Mouse (Mus musculus): ENCODE results near the gene Ccnq. TPM values are rescaled to one million over a fixed set of nuclear protein-coding genes. Genes with fewer than 3 reads are reported as not detected.

Gene Ccnq
- polyA plus RNA-seq (2014; fragmentation: Nextera tagmentation; extraction: Ambion mirVana), result 37.2 and 41.3 TPM in 2 replicates

GRCm38 (mm10) chr11:78750885-78751842 lies at the start of gene Ccnq:
TSS of gene Ccnq (minus strand) at chr11:78751729.
- H3K9me3 ChIP-seq (ENCODE audit: control insufficient read depth, low read length), result no peaks in the 10 kb centered on the region
- H3K27ac ChIP-seq (replicated peaks; ENCODE audit: low read depth, low read length), result peak within 1 kb of the TSS; percentile 80
- 10% methylated on average over 57 of the region's 59 CpGs for WGBS
- peaks cover 6% of the 10 kb centered on the region; the same call in 1 of the 2 replicates for H3K4me1 ChIP-seq (ENCODE audit: control insufficient read depth, insufficient read depth, low read length)
- H3K4me3 ChIP-seq (ENCODE audit: low read depth, low read length), result peak within 1 kb of the TSS; percentile 76
- no peaks in the 10 kb centered on the region for H3K27me3 ChIP-seq (replicated peaks; ENCODE audit: control insufficient read depth, insufficient read depth, low read length)
- H3K36me3 ChIP-seq (ENCODE audit: control insufficient read depth, insufficient read depth, low read length), result peaks cover 9% of the 10 kb centered on the region
- ATAC-seq (ENCODE audit: low read depth) (peak; percentile 94), DNase-seq (ENCODE audit: low spot score) (peak; percentile 86)
- H3K9ac ChIP-seq (ENCODE audit: low read depth, low read length), result peak within 1 kb of the TSS; percentile 79
- peak within 1 kb of the TSS; percentile 87 for H3K4me2 ChIP-seq (ENCODE audit: low read depth, low read length)

- 86% methylated on average over 4 of the region's 4 CpGs for WGBS
- DNase-seq (ENCODE audit: low spot score), result no peak
- no peak for ATAC-seq (ENCODE audit: low read depth)
- no peak overlapping the region for H3K9ac ChIP-seq (ENCODE audit: low read depth, low read length)
- H3K4me2 ChIP-seq (ENCODE audit: low read depth, low read length), result no peak overlapping the region
- H3K9me3 ChIP-seq (ENCODE audit: control insufficient read depth, low read length), result no peaks in the 10 kb centered on the region
- H3K27me3 ChIP-seq (replicated peaks; ENCODE audit: control insufficient read depth, insufficient read depth, low read length), result no peaks in the 10 kb centered on the region
- H3K36me3 ChIP-seq (ENCODE audit: control insufficient read depth, insufficient read depth, low read length), result no peaks in the 10 kb centered on the region
- 0 out of 2 replicates have a peak, but pooled peaks cover 7% of the 10 kb centered on the region for H3K4me1 ChIP-seq (ENCODE audit: control insufficient read depth, insufficient read depth, low read length)
- no peak overlapping the region for H3K4me3 ChIP-seq (ENCODE audit: low read depth, low read length)
- no peak overlapping the region for H3K27ac ChIP-seq (replicated peaks; ENCODE audit: low read depth, low read length)
Observed at GRCm38 (mm10) chr11:78801094-78801493, 49.6 kb upstream of the Ccnq start.

- DNase-seq (ENCODE audit: low spot score) (no peak), ATAC-seq (ENCODE audit: low read depth) (no peak)
Observed at GRCm38 (mm10) chr11:78796072-78796729, 44.7 kb upstream of the Ccnq start.

GRCm38 (mm10) chr11:78793116-78793515 lies 41.6 kb upstream of the Ccnq start:
- no peak overlapping the region for H3K4me3 ChIP-seq (ENCODE audit: low read depth, low read length)
- H3K36me3 ChIP-seq (ENCODE audit: control insufficient read depth, insufficient read depth, low read length), result no peaks in the 10 kb centered on the region
- no peak for DNase-seq (ENCODE audit: low spot score)
- H3K4me1 ChIP-seq (ENCODE audit: control insufficient read depth, insufficient read depth, low read length), result peaks cover 10% of the 10 kb centered on the region; the same call in 1 of the 2 replicates
- H3K9me3 ChIP-seq (ENCODE audit: control insufficient read depth, low read length), result no peaks in the 10 kb centered on the region
- no peak overlapping the region for H3K9ac ChIP-seq (ENCODE audit: low read depth, low read length)
- no peak for ATAC-seq (ENCODE audit: low read depth)
- H3K27ac ChIP-seq (replicated peaks; ENCODE audit: low read depth, low read length), result no peak overlapping the region
- no peak overlapping the region for H3K4me2 ChIP-seq (ENCODE audit: low read depth, low read length)
- WGBS, result 81% methylated on average over 11 of the region's 11 CpGs
- no peaks in the 10 kb centered on the region for H3K27me3 ChIP-seq (replicated peaks; ENCODE audit: control insufficient read depth, insufficient read depth, low read length)

More at GRCm38 (mm10) chr11:78796072-78796729, 44.7 kb upstream of the Ccnq start:
- Histone ChIP-seq H3K4me1 (ENCODE audit: control insufficient read depth, insufficient read depth, low read length) (peaks cover 10% of the 10 kb centered on the region; the same call in 1 of the 2 replicates), H3K27ac (replicated peaks; ENCODE audit: low read depth, low read length) (no peak overlapping the region), H3K4me3 (ENCODE audit: low read depth, low read length) (no peak overlapping the region), H3K36me3 (ENCODE audit: control insufficient read depth, insufficient read depth, low read length) (no peaks in the 10 kb centered on the region), H3K27me3 (replicated peaks; ENCODE audit: control insufficient read depth, insufficient read depth, low read length) (no peaks in the 10 kb centered on the region), H3K9me3 (ENCODE audit: control insufficient read depth, low read length) (no peaks in the 10 kb centered on the region), H3K9ac (ENCODE audit: low read depth, low read length) (no peak overlapping the region), H3K4me2 (ENCODE audit: low read depth, low read length) (no peak overlapping the region)
- 74% methylated on average over 10 of the region's 10 CpGs for WGBS

- Histone ChIP-seq H3K9me3 (ENCODE audit: control insufficient read depth, low read length) (no peaks in the 10 kb centered on the region), H3K27ac (replicated peaks; ENCODE audit: low read depth, low read length) (no peak overlapping the region), H3K9ac (ENCODE audit: low read depth, low read length) (no peak overlapping the region), H3K36me3 (ENCODE audit: control insufficient read depth, insufficient read depth, low read length) (no peaks in the 10 kb centered on the region), H3K4me3 (ENCODE audit: low read depth, low read length) (no peak overlapping the region), H3K4me2 (ENCODE audit: low read depth, low read length) (peak overlapping the region; percentile 36), H3K27me3 (replicated peaks; ENCODE audit: control insufficient read depth, insufficient read depth, low read length) (no peaks in the 10 kb centered on the region), H3K4me1 (ENCODE audit: control insufficient read depth, insufficient read depth, low read length) (peaks cover 10% of the 10 kb centered on the region; the same call in 1 of the 2 replicates)
- WGBS, result 36% methylated on average over 11 of the region's 11 CpGs
- DNase-seq (ENCODE audit: low spot score), result no peak
- ATAC-seq (ENCODE audit: low read depth), result no peak
Observed at GRCm38 (mm10) chr11:78792465-78792864, 40.9 kb upstream of the Ccnq start.

- H3K4me1 ChIP-seq (ENCODE audit: control insufficient read depth, insufficient read depth, low read length), result peaks cover 10% of the 10 kb centered on the region; the same call in 1 of the 2 replicates
Observed at GRCm38 (mm10) chr11:78792055-78792454, 40.5 kb upstream of the Ccnq start.

GRCm38 (mm10) chr11:78791582-78791981 lies 40.1 kb upstream of the Ccnq start:
- Histone ChIP-seq H3K9me3 (ENCODE audit: control insufficient read depth, low read length) (no peaks in the 10 kb centered on the region), H3K4me1 (ENCODE audit: control insufficient read depth, insufficient read depth, low read length) (peaks cover 10% of the 10 kb centered on the region; the same call in 1 of the 2 replicates), H3K4me2 (ENCODE audit: low read depth, low read length) (no peak overlapping the region), H3K27ac (replicated peaks; ENCODE audit: low read depth, low read length) (no peak overlapping the region), H3K36me3 (ENCODE audit: control insufficient read depth, insufficient read depth, low read length) (no peaks in the 10 kb centered on the region), H3K27me3 (replicated peaks; ENCODE audit: control insufficient read depth, insufficient read depth, low read length) (no peaks in the 10 kb centered on the region), H3K4me3 (ENCODE audit: low read depth, low read length) (no peak overlapping the region), H3K9ac (ENCODE audit: low read depth, low read length) (no peak overlapping the region)
- ATAC-seq (ENCODE audit: low read depth) (no peak), DNase-seq (ENCODE audit: low spot score) (peak; percentile 83)
- whole genome bisulfite sequencing, result 32% methylated on average over 4 of the region's 4 CpGs

More at GRCm38 (mm10) chr11:78792055-78792454, 40.5 kb upstream of the Ccnq start:
- ATAC-seq (ENCODE audit: low read depth), result no peak
- Histone ChIP-seq H3K27ac (replicated peaks; ENCODE audit: low read depth, low read length) (no peak overlapping the region), H3K36me3 (ENCODE audit: control insufficient read depth, insufficient read depth, low read length) (no peaks in the 10 kb centered on the region), H3K27me3 (replicated peaks; ENCODE audit: control insufficient read depth, insufficient read depth, low read length) (no peaks in the 10 kb centered on the region), H3K9ac (ENCODE audit: low read depth, low read length) (no peak overlapping the region), H3K9me3 (ENCODE audit: control insufficient read depth, low read length) (no peaks in the 10 kb centered on the region), H3K4me2 (ENCODE audit: low read depth, low read length) (0 out of 2 replicates have a peak overlapping the region, but pooled peaks have one; percentile 36), H3K4me3 (ENCODE audit: low read depth, low read length) (no peak overlapping the region)
- WGBS, result 48% methylated on average over 5 of the region's 5 CpGs
- no peak for DNase-seq (ENCODE audit: low spot score)

- Histone ChIP-seq H3K9ac (ENCODE audit: low read depth, low read length) (no peak overlapping the region), H3K4me3 (ENCODE audit: low read depth, low read length) (no peak overlapping the region), H3K27me3 (replicated peaks; ENCODE audit: control insufficient read depth, insufficient read depth, low read length) (no peaks in the 10 kb centered on the region), H3K4me2 (ENCODE audit: low read depth, low read length) (no peak overlapping the region), H3K27ac (replicated peaks; ENCODE audit: low read depth, low read length) (no peak overlapping the region), H3K4me1 (ENCODE audit: control insufficient read depth, insufficient read depth, low read length) (peaks cover 10% of the 10 kb centered on the region; the same call in 1 of the 2 replicates), H3K36me3 (ENCODE audit: control insufficient read depth, insufficient read depth, low read length) (no peaks in the 10 kb centered on the region), H3K9me3 (ENCODE audit: control insufficient read depth, low read length) (no peaks in the 10 kb centered on the region)
- DNase-seq (ENCODE audit: low spot score) (no peak), ATAC-seq (ENCODE audit: low read depth) (no peak)
- 85% methylated on average over 11 of the region's 11 CpGs for WGBS
Observed at GRCm38 (mm10) chr11:78789370-78790060, 38.0 kb upstream of the Ccnq start.

Data from embryonic facial prominence, embryonic 14.5 days (tissue).